Mouse (Mus musculus) R1 (cell line): ENCODE measurements around the gene Arih1.
A peak's percentile ranks its signal among the peaks of the same experiment; 100 is the strongest.
"Not testable (repeated sequence)": the region's sequence is repeated elsewhere in the genome, so short reads cannot be mapped to it uniquely, and the experiment has no call there.

ENCODE experiments used
- DNase-seq: peaks from one replicate; pipeline ENCODE4 v3.0.0-alpha.2; 2018; ENCODE audit warnings: low read depth, low spot score

Gene Arih1

DNA sequence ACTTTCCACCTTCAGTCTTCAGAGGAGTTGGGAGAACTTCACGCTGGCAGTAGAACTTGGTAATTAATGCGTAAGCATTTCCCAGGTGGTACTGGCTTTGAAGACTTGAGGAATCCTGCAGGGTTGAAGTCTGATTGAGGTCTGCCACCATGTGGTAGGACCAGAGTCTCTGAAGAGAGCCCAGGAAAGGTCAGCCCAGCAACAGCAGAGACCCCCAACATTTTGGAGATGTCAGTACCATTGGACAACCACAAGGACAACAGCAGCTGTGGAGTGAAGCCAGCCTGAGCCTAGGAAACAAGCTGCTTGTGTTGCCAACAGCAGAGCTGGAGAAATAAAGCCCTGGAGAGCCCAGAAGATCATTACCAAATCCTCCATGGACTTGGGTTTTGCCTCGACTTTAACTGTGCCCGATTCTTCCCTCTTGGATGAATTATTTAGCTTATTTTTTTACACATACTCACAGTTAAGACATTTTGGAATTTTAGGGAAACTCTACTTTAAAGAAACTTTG is 27.4 kb downstream of the Arih1 start:
- DNase-seq = peak; percentile 36

DNA sequence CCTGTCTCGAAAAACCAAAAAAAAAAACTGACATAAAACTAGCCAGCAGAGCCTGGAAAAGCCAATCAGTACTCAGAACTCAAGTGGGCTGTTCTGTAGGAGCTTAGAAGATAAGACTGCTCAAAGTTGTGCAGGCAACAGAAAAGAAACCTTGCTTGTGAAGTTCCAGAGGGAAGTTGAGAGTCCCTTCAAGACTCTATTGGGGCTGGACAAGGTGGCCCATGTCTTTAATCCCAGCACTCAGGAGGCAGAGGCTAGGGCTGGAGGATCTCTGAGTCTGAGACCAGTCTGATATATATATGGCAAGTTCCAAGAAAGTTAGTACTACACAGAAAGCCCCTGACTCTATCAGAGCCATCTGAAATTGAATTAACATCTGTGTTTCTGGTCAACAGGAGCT is 28.0 kb downstream of the Arih1 start:
- no peak for DNase-seq

- DNase-seq = no peak
Observed at GRCm38 (mm10) chr9:59457671-59458070, 28.7 kb downstream of the Arih1 start.

DNA sequence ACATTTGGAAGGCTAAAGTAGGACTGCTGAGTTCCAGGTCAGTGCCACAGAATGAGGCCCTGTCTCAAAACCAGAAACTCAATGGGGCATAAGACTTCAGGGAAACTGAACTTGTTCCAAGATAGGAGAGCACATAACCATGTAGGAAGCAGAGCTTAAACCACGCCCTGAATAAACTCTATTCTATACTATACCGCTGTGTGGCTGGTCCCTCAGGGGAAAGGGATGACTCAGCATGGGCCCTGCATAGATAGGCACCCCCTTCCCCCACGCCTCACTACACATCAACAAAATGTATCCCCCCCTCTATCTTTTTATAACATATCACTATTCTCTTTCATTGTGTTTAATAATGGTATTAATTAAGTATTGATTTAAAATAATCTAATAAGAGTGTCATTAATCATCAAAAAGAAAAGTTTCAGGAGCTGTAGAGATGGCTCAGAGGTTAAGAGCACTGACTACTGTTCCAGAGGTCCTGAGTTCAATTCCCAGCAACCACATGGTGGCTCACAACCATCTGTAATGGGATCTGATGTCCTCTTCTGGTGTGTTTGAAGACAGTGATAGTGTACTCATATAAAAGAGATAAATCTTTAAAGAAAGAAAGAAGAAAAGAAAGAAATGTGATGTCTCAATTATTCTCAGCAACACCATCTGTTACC is 30.9 kb downstream of the Arih1 start:
- DNase-seq = peak; percentile 57

GRCm38 (mm10) chr9:59433729-59434128 is 52.7 kb downstream of the Arih1 start:
- DNase-seq = no peak

DNA sequence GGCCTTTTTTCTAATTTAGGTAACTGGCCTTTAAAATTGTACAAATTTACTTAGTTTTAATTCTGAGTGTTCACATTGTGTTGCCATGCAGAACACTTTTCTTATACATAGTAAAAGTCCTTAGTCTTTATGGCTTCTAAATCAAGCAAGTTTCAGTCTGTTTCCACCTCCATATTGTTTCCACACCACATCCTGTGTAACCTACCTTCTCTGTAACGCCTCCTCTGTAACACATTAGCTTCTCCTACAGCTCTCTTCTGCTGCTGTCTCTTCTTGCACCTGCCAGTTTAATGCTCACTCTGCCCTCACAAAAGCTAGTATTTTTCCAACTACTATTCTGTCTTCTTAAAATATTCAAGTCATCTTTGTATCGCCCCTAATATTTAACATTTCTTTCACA is 54.8 kb downstream of the Arih1 start:
- DNase-seq = no peak

DNA sequence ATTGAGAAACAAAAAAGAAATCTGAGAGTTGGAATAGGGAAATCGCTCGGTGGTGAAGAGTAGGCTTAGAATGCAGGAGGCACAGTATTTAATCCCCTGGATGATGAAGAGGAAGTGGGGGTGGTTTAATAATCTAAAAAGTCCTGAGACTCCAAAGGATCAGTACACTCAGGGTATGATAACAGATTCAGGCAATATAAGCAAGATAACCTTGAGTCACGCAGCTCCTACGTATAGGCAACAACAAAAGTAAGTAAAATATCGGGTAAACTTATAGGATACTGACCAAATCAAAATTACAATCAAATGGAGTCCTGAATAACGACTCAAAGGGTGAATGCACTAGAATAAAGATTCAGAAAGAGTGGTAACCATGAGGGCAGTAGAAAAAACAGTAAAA is 65.9 kb downstream of the Arih1 start:
- DNase-seq = no peak

- DNase-seq = no peak
Observed at GRCm38 (mm10) chr9:59407271-59407670, 79.1 kb downstream of the Arih1 start.

DNA sequence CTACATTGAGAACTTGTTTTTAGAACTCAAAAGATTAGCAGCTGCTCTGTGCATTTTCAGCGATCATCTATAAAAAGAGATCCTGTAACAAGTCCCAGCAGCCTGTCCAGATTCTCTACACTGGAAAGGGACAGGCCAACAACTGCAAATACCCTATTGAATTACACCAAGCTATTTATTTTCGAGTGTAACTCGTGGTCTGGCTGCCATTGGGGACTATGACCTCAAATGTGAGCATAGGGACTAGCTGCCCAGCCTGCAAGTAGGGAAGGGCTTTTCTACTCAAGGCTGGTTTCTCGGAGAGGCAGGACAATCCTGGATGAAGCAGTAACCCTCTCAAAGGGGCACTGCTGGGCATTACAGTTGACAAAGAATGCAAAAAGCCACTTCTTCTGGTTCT is 97.3 kb downstream of the Arih1 start:
- no peak for DNase-seq

DNA sequence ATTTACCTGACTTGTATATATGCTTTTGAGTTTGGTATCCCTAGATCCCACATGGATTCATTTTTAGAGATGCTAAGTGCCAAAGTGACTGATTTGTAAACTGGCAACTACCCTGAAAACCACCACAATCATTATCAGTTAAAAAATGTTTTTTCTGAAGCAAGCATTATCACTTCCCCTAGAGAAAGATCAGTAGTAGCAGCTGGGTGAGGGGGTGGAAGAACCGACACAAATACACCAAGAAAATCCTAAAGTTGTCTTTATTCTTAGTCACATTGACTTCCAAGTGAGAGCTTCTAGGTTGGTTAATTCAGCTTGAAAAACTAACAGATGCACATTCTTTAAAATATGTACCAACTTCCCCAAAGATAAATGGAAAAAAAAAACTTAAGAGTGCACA is 98.1 kb downstream of the Arih1 start:
- no peak for DNase-seq

DNA sequence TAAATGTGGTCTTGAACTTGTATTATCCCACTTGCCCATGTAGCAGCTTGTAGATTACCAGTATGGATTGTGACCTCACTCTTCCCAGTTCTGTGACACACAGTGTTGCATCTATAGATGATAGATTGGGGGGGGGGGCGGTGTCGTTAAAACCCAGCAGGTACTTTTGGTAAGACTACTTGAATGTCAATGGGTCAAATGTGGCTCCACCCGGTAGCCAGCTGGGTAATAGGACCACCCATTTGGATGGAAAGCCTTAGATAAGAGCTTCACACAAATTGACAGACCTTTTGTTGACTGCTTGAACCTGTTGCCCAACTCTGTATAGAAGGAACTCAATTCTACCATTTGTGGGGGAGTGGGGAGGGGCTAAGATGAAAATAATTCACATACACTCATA is 99.0 kb downstream of the Arih1 start:
- DNase-seq = peak; percentile 69

GRCm38 (mm10) chr9:59375626-59376025 is 110.8 kb downstream of the Arih1 start:
- peak; percentile 91 for DNase-seq

DNA sequence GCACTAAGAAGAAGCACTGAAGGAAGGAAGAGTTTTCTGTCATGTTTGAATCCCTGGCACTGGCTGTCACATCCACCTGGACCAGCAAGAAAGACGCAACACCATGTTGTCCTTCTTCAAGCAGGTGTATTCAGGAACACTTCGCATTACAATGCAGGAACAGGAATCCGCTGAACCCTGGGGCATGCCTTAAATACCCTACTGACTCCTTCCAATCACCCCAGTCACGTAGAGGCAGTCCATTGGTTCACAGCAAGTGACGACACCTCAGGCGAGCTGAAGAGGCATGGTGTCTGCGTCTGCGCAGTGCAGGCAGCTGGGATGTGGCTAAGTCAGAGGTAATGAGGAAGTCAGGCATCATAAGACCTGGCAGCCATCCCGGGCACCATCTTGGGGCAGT is 116.8 kb downstream of the Arih1 start:
- DNase-seq = peak; percentile 74

- no peak for DNase-seq
Observed at GRCm38 (mm10) chr9:59369220-59369619, 117.2 kb downstream of the Arih1 start.

DNA sequence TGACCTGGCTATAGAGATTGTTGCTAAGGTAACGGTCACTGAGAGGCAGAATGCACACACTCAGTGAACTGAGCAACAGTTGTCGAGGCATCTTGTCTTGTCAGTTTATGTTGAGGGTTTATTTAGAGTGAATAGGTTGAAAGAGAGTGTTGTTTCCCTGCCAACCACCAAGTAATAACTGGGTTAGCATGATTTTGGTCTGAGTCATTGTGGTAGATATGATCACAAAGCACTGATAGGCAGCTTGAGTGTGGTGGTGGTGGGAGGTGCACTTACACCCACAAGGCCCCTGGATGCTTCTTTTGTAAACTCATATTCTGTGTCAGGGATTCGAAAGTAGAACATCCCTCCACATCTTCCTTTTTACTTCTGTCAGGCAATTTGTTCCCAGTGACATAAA is 125.9 kb downstream of the Arih1 start:
- DNase-seq = not testable (repeated sequence)

DNA sequence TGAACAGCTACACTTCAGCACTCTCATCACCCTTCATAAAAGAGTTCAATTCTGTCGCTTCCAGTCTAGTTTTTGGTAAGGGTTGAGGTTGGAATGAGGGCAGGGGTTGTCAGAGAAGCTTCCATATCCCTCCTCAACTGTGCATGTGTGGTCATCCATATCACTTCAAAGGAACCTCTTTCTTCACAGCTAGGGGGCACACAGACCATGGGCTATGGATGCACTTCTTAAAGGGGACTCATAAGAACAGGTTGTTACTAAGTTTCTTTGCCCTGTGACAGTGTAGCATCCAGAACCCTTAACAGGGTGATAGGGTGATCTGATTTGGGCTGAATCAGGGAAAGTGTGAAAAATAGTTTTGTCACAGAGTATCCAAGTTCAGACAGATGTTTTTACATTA is 128.4 kb downstream of the Arih1 start:
- DNase-seq = not testable (repeated sequence)

GRCm38 (mm10) chr9:59353253-59353639 is 133.2 kb downstream of the Arih1 start, which contains the start of gene Bbs4:
Gene Bbs4, minus strand, starts transcription at chr9:59353508.
- peak; percentile 95 for DNase-seq

DNA sequence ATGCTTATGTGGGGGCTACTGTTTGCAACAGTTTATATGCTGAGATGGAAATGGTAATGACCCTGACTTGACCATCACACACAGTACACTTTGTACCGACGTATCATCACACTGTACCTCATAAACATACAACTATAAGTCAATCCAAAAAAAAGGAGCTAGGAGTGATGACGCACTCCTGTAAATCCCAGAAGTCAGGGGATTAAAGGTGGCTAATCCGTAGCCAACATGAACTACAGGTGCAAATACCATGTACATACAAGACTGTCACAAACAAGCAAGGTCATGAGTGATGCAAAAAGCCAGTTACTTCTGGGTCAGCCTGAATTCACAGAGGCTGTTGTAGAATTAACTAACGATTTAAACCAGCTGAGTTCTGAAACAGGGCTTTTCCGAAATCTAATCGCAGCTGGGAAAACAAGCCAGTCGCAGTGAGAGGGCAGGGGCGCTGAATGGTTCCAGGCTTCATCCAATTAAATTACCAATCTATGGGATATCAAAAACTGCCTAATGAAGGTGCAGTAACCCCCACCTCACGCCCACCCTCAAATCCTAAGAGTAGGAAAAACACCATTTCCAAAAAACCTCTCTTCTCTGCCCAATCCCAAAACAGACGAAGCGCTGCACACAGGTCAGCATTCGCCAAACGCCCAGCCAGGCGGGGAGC is 133.7 kb downstream of the Arih1 start:
- DNase-seq = no peak

DNA sequence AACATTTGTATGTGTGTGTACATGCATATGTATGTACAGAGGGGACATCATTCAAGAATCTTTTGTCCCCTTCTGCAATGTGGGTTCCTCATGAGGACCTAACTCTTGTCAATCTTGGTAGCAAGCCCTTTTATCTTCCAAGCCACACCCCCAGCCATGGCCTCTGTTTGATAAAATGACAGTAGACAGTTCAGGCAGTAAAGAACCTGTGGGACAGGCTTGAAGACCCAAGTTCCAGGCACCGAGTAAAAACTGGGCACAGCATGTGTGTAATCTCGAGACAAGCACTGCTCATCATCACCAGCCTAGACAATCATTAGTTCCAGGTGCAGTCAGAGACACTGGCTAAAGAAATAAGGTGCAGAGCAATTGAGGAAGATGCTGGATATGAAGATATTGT is 140.2 kb downstream of the Arih1 start:
- DNase-seq = no peak

GRCm38 (mm10) chr9:59340002-59340401 is 146.4 kb downstream of the Arih1 start:
- peak; percentile 51 for DNase-seq

- DNase-seq = no peak
Observed at GRCm38 (mm10) chr9:59339107-59339506, 147.3 kb downstream of the Arih1 start.

DNA sequence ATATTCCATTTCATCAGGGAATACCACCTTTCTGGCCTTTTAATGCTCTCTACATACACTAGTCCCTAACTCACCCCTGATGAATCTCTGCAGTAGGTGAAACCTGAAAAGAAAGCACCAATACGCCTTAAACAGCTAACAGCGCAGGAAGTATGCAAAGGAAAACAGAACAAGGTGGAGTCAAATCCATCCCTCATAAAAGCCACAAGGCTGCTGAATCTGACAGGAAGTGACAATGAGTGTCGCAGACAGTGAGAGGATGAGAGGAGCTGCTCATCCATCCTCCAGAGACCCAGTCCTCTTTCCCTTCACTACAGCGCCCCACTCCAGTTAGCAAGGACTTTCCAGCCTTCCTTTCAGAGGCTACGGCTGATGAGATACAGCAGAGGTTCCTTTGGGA is 148.0 kb downstream of the Arih1 start:
- no peak for DNase-seq
